Mouse (Mus musculus): ENCODE data around the gene Slc17a1. TPM values are rescaled to one million over a fixed set of nuclear protein-coding genes. Genes with fewer than 3 reads are reported as not detected.

Slc17a1 gene
- total and polyA plus RNA-seq, 3 experiments: not detected

DNA sequence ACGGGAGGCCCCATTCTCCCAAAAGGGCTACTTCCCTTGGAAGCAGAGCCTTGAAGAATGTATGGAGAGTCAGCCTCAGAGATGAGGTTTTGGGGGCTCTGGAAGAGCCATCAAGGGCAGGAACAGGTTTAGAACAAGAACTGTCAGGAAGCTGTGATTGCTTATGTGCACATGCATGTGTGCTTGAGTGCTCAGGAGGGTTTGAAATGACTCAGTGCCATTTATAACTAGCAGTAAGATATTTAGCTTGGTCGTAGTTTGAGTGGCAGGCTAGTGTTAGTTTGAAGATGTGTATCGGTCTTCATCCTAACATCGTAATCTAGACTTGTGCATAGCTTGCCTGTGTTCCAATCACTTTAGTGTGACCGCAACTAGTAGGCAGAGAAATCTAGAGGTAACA is 39.4 kb downstream of the Slc17a1 start:
- TF ChIP-seq NELFE (IDR thresholded peaks at IDR 0.05; ENCODE audit: low read depth, low read length) (no peak), IRF4 (IDR thresholded peaks at IDR 0.05; ENCODE audit: low read depth, low read length) (peak; percentile 60), ZMIZ1 (IDR thresholded peaks at IDR 0.05; ENCODE audit: low read depth, low read length) (no peak), MAFK (IDR thresholded peaks at IDR 0.05; ENCODE audit: insufficient replicate concordance, low read length) (no peak), HCFC1 (IDR thresholded peaks at IDR 0.05; ENCODE audit: low read depth, low read length) (no peak), SMC3 (IDR thresholded peaks at IDR 0.05; ENCODE audit: low read depth, low read length) (no peak), ETS1 (conservative IDR thresholded peaks at IDR 0.05; ENCODE audit: low read depth, low read length) (no peak), KAT2A (IDR thresholded peaks at IDR 0.05; ENCODE audit: insufficient replicate concordance, low read length) (no peak), USF2 (conservative IDR thresholded peaks at IDR 0.05; ENCODE audit: low read depth, low read length) (no peak), BHLHE40 (IDR thresholded peaks at IDR 0.05; ENCODE audit: low read depth, low read length) (peak; percentile 78), TBP (conservative IDR thresholded peaks at IDR 0.05; ENCODE audit: low read depth, low read length) (no peak), JUN (IDR thresholded peaks at IDR 0.05; ENCODE audit: insufficient read depth, low read depth, low read length) (peak; percentile 37), CHD1 (IDR thresholded peaks at IDR 0.05; ENCODE audit: low read depth, low read length) (no peak), MAZ (IDR thresholded peaks at IDR 0.05; ENCODE audit: low read depth, low read length) (no peak), POLR2A (IDR thresholded peaks at IDR 0.05; ENCODE audit: low read depth, low read length) (no peak), JUND (conservative IDR thresholded peaks at IDR 0.05; ENCODE audit: low read depth, low read length) (peak; percentile 49; the same call in 1 of the 2 replicates), MEF2A (IDR thresholded peaks at IDR 0.05; ENCODE audit: borderline replicate concordance, low read depth, low read length) (0 out of 2 replicates have a peak, but pooled peaks have one; percentile 37)
- peak; percentile 16 for DNase-seq (ENCODE audit: extremely low read depth)
- Histone ChIP-seq H3K27me3 (replicated peaks) (no peaks in the 10 kb centered on the region), H3K4me2 (ENCODE audit: insufficient read depth, low read depth, poor library complexity, severe bottlenecking) (no peak overlapping the region), H3K9me3 (replicated peaks; ENCODE audit: low read length) (no peaks in the 10 kb centered on the region), H3K79me2 (replicated peaks; ENCODE audit: control insufficient read depth, extremely low read depth, insufficient read depth, poor library complexity, severe bottlenecking) (no peaks in the 10 kb centered on the region), H3K9ac (ENCODE audit: insufficient read depth, low read depth) (no peak overlapping the region), H3K27ac (ENCODE audit: insufficient read depth, low read depth) (no peak overlapping the region), H3K4me1 (ENCODE audit: control insufficient read depth in 1 of 2, insufficient read depth in 2 of 2) (peaks cover 0 to 20% of the 10 kb centered on the region in 2 experiments; a peak in 2 of 4 replicates), H3K36me3 (replicated peaks in 1 of 2; ENCODE audit: control insufficient read depth in 1 of 2, insufficient read depth in 1 of 2, low read length in 1 of 2) (no peaks in the 10 kb centered on the region), H3K4me3 (replicated peaks in 1 of 3; ENCODE audit: low read depth in 2 of 3, low read length in 2 of 3, poor library complexity in 1 of 3) (no peak overlapping the region)
- dilution Hi-C loops (cut with MboI; ENCODE audit: extremely low pct_ligation_motif_present, extremely low pct_unique_long_range_greater_than_20kb, low sequenced_read_pairs): no loop called here
- in situ Hi-C loops (cut with MboI; ENCODE audit: low pct_ligation_motif_present, low pct_unique_long_range_greater_than_20kb, low sequenced_read_pairs): no loop called here

DNA sequence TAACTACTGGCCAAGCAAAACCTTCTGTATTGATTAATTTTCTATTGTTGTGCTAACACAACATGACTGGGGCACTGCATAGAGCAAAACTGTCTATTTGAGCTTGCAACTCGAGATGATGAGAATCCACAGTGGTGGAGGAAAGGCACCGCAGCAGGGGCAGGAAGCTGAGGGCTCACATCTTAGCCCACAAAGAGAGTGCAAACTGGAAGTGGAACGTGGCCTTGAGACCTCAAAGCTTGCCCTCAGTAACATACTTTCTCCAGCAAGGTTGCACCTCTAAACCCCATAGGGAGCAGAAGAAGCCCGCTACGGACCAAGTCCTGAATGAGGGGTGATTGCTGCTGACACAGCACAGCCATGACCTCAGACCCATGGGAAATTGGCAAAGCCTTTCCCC is 42.6 kb downstream of the Slc17a1 start:
- TF ChIP-seq MAFK (IDR thresholded peaks at IDR 0.05; ENCODE audit: insufficient replicate concordance, low read length) (no peak), EP300 (IDR thresholded peaks at IDR 0.05; ENCODE audit: low read length) (no peak)
- H3K27ac ChIP-seq (ENCODE audit: insufficient read depth, low read depth): no peak overlapping the region
- dilution Hi-C loops (cut with MboI; ENCODE audit: extremely low pct_ligation_motif_present, extremely low pct_unique_long_range_greater_than_20kb, low sequenced_read_pairs): no loop called here

More for the DNA sequence above, 42.6 kb downstream of the Slc17a1 start:
- in situ Hi-C loops (cut with MboI; ENCODE audit: low pct_ligation_motif_present, low pct_unique_long_range_greater_than_20kb, low sequenced_read_pairs): no loop called here
- H3K4me2 ChIP-seq (ENCODE audit: insufficient read depth, low read depth, poor library complexity, severe bottlenecking): no peak overlapping the region
- no peaks in the 10 kb centered on the region for H3K79me2 ChIP-seq (replicated peaks; ENCODE audit: control insufficient read depth, extremely low read depth, insufficient read depth, poor library complexity, severe bottlenecking)
- no peaks in the 10 kb centered on the region for H3K36me3 ChIP-seq (replicated peaks in 1 of 2; ENCODE audit: control insufficient read depth in 1 of 2, insufficient read depth in 1 of 2, low read length in 1 of 2)
- no peak overlapping the region for H3K9ac ChIP-seq (ENCODE audit: insufficient read depth, low read depth)
- H3K27me3 ChIP-seq (replicated peaks): no peaks in the 10 kb centered on the region
- no peaks in the 10 kb centered on the region for H3K9me3 ChIP-seq (replicated peaks; ENCODE audit: low read length)
- peaks cover 0 to 42% of the 10 kb centered on the region in 2 experiments; a peak in 3 of 4 replicates for H3K4me1 ChIP-seq (ENCODE audit: control insufficient read depth in 1 of 2, insufficient read depth in 2 of 2)
- no peak overlapping the region for H3K4me3 ChIP-seq (replicated peaks in 1 of 3; ENCODE audit: low read depth in 2 of 3, low read length in 2 of 3, poor library complexity in 1 of 3)
- DNase-seq (ENCODE audit: extremely low read depth): no peak

All from CH12.LX (cell line).